Mouse (Mus musculus) thymus, adult 2 months (tissue): ENCODE data around the gene Cep44.

Experiments
- CTCF ChIP-seq: fragments of 200-500 bp; IDR thresholded peaks from 2 replicates; pipeline ENCODE4 v1.5.1; 2012; ENCODE audit warnings: mild to moderate bottlenecking, control low read depth, low read length, moderate library complexity, borderline replicate concordance; ENCODE audit not compliant: control insufficient read depth, poor library complexity, insufficient read depth; ENCODE audit errors: extremely low read depth
- POLR2A ChIP-seq: fragments of 200-500 bp; IDR thresholded peaks from 2 replicates; pipeline ENCODE4 v1.6.1; 2012; ENCODE audit warnings: mild to moderate bottlenecking, low read length, control low read depth, moderate library complexity; ENCODE audit not compliant: control insufficient read depth, poor library complexity, insufficient read depth; ENCODE audit errors: extremely low read depth

DNA sequence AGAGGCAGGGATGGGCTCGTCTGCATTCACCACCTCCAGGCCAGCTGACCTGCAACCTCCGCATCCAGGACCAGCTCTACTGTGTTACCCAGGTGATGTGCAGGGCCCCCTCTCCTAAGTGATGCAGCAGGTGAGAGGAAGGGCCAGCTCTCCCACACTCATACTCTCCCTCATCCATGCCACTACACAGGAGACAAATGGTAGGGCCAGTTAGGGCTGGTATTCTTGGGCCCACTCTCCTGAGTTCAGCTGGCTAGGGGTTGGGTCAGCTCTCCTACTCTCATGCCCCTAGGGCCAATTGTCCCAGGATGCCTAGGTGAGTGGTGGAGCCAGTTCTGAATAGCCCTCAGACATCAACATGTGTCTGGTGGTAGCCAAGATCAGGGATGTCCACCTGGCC is 30.6 kb downstream of the Cep44 start:
- no peak for TF ChIP-seq POLR2A
- TF ChIP-seq CTCF = no peak
